Mouse (Mus musculus): ENCODE results near the gene Gm20908.
"Not testable (repeated sequence)": the region's sequence is repeated elsewhere in the genome, so short reads cannot be mapped to it uniquely, and the experiment has no call there.

DNA sequence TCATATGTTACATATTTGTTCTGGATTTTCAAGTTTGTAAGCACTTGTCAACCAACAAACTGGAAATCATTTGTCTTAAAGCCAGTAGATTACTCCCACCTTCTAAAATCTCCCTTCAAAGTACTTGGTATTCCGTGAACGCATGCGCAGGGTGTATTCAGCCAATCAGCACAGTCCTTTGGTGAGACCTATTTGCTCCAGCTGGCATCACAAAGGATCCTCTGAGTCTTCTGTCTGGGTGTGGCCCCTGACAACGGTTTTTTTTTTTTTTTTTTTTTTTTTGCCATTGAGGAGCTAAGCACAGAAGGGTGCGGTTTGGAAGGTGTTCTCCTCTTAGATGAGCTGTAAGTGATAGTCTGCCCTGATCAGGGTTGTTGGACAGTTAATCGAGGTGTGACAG, at the start of gene Gm20908:
- not testable (repeated sequence) for TF ChIP-seq CTCF (IDR thresholded peaks at IDR 0.05; ENCODE audit: borderline replicate concordance, extremely low read depth, insufficient read depth, insufficient read length); POLR2A (IDR thresholded peaks at IDR 0.05; ENCODE audit: borderline replicate concordance, extremely low read depth, insufficient read depth, insufficient read length, poor library complexity, severe bottlenecking)

Data from brain, embryonic 14.5 days (tissue).